Mouse (Mus musculus): ENCODE results near the gene Col10a1.

DNA sequence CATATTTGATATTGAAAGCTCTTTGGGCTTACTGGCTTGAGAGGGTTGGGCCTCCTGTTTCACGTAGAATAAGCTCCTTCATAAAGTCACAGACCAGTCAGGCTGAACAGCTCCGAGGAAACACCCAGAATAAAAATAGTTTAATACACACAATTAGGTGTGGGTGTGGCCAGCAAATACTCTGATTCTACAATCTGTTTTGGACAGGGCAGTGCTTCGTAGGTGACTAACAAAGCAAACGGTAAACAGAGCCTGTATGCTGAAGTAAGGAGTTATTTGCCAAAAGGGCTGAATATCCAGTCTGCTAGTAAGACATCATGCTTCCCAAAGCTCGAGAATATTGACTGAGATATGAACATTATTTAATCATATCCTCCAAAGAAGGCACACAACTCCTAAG, 4.1 kb upstream of the Col10a1 start:
- no peak for TF ChIP-seq CTCF (IDR thresholded peaks at IDR 0.05; ENCODE audit: low read depth, low read length)
- no peak for TF ChIP-seq POLR2A (IDR thresholded peaks at IDR 0.05; ENCODE audit: insufficient read depth, low read length)
- TF ChIP-seq EP300 (IDR thresholded peaks at IDR 0.05; ENCODE audit: insufficient read depth, low read depth, low read length) = no peak

Data from ES-Bruce4 (cell line).